Mouse (Mus musculus) MN1 (cell line): ENCODE data around the gene Inhbe.

Source experiments
- DNase-seq: peaks from one replicate; pipeline ENCODE4 v3.0.0-alpha.2; 2016; ENCODE audit warnings: low spot score

Gene Inhbe

GRCm38 (mm10) chr10:127353909-127354895 lies at the start of gene Inhbe:
Inhbe (minus strand) TSS chr10:127354411.
- peak; percentile 43 for DNase-seq

DNA sequence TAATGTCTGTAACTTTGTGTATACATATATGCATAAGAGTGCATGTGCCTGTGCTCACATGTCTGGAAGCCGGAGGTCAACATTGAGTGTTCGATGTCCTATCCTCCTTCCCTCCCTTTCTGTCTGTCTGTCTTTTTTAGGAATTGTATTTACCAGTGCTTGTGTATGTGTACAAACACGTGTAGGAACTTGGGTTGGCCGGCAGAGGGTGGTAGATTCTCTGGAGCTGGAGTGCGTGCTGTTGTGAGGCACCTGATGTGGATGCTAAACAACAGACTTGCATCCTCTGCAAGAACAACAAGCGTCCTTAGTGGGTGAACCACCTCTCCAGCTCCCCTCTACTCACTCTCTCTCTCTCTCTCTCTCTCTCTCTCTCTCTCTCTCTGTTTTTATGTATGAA lies 37.6 kb upstream of the Inhbe start:
- no peak for DNase-seq

- DNase-seq = no peak
These were observed 27.5 kb upstream of the Inhbe start for GRCm38 (mm10) chr10:127381743-127382134.

DNA sequence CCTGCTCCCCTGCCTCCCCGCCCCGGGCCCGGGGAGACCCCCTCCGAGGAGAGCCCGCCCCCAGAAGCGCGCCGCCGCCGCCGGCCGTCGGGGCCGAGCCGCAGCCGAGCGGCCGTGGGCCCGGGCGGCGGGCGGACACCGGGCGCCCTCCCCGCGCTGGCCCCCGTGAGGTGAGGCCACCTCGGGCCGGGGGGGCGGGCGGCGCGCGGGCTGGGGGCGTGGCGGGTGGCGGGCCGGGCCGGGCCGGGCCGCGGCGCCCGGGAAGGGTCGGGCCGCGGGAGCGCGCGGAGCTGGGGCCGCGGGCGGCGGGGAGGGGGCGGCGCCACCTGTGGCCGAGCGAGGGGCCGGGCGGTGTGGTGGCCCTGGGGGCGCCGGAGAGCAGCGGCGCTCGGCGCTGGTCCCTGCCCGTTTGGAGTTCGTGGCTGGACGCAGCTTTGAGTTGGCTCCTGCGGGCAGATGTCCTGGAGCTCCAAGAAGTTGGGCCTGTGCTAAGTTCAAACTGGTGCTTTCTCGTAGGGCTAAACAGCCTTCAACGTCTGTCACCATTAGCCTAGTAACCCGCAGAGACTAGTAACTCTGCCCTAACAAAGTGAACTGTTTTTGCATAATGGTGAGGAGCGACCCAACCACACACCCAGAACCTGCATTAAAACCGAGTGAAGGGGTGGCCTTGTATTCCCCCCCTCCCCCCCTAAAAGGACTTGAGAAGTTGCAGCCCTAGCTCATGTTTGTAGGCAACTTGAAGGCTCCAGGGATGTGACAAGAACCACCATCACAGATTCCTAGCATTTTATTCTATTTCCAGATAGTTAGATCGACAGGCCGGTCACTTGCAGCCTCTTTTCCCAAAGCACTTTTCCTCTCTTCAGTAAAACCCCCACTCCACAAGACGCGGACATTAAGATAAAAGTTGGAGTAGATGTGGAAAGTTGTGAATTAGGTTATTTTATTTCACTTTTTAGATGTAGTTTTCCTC lies 26.8 kb upstream of the Inhbe start:
- DNase-seq = peak; percentile 91

DNA sequence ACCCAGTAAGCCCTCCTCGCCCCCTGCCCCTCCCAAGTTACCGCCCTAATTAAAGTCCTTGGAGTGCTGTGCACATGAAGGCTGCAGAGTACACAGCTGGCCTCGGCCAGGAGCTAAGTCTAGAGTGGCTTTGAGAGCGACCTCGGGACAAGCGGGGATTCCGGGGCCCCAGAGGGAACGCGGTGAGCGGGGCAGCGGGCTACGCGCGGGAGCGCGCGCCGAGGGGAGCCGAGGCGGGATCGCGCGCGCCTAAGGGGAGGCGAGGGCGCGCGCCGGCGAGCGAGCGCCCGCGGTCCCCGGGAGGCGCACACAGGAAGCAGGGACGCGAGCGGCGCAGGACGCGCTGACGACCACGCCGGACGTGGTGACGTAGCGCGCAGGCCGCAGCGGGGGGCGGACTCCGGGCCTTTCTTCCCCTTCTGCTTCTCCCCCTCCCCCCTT lies 26.1 kb upstream of the Inhbe start, which contains the start of gene R3hdm2:
Gene R3hdm2, plus strand, starts transcription at position 77 of the 441 bp plus-strand sequence.
- peak; percentile 98 for DNase-seq

- no peak for DNase-seq
These were observed 25.4 kb upstream of the Inhbe start for GRCm38 (mm10) chr10:127379654-127380053.

GRCm38 (mm10) chr10:127377700-127378099 lies 23.5 kb upstream of the Inhbe start:
- no peak for DNase-seq

GRCm38 (mm10) chr10:127371023-127371422 lies 16.8 kb upstream of the Inhbe start:
- DNase-seq = no peak

DNA sequence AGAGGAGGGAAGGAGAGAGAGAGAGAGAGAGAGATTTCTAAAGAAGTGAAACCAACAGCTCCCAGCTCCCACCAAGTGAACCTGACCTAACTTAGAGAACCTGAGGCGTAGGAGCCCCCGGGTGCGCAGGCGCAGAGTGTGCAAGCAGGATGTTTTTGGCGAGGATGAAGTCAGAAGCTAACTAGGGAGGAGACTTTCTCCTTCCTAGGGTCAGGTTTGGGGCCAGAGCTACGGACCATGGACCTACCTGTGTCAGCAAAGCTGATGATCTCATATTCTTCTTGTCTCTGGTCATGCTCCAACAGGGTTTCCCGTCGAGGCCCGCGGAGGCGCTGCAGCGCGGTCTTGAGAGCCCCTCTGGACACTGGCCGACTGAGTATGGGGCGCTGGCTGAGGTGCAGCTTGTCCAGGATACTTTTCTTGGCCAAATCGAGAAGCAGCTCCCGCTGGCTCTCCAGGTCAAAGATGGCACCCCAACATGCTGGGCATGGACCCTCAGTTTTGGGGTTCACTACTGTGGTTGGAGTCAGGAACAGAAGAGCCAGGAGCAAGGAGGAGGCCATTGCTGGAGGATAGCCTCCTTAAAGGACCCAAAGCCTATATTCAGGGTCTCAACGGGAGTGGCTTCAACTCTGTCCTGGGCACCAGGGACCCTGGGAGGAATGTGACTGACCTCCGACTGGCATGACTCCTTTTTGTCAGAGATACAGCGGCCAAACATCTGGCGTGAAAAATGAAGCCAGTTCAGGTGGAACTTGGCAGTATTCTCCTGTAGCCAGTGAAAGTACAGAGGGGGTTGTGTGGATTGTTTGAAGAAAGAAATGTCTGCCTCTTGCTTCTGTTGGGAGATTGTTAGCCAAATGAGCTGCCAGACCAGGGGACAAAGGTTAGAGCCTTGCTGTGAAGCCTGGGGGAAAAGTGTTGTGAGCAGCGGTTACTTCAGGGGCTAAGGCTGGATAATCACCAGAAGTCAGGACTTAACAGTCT lies 15.9 kb upstream of the Inhbe start, which contains the start of gene Inhbc:
Gene Inhbc, minus strand, starts transcription at position 598 of the 987 bp plus-strand sequence.
- DNase-seq = no peak

GRCm38 (mm10) chr10:127368273-127368672 lies 14.1 kb upstream of the Inhbe start:
- no peak for DNase-seq

- DNase-seq = no peak
These were observed 12.9 kb upstream of the Inhbe start for GRCm38 (mm10) chr10:127367116-127367515.

- no peak for DNase-seq
These were observed 6.5 kb upstream of the Inhbe start for GRCm38 (mm10) chr10:127360714-127361113.

- DNase-seq = no peak
These were observed 1.1 kb upstream of the Inhbe start for GRCm38 (mm10) chr10:127355336-127355735.

DNA sequence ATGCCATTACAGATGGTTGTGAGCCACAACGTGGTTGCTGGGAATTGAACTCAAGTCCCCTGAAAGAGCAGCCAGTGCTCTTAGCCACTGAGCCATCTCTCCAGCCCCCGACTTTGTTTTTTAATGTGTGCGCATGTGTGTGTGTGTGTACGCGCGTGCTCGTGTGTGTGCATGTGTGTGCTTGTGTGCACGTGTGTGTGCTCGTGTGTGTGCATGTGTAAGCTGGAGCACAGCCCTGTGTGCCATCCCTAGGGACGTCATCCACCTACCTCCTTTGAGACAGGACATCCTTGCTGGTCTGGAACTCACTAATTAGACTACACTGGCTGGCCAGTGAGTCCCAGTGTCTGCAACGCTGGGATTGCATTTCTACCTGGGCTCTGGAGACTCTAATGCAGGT lies 1.4 kb downstream of the Inhbe start:
- DNase-seq = no peak

DNA sequence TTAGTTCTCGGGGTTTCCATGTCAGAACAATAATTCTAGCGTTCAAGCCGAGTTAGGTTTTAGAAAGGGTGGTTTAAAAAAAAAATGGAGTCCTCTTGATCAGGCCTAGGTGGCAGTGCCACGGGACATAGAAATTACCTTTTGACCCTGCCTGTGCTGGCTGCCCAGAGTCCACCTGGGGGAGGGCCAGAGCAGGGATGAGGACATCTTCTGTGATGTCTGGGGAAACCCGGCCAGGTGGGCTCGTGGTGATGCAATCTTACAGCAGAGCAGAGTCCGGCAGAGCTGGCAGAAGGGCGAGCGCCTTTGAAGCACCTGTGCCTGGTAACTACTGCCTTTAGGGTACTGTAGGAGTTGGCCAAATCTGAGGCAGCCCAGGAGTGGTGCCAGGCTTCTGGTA lies 2.0 kb downstream of the Inhbe start:
- DNase-seq = no peak

- peak; percentile 60 for DNase-seq
These were observed 2.5 kb downstream of the Inhbe start for GRCm38 (mm10) chr10:127351719-127352118.

DNA sequence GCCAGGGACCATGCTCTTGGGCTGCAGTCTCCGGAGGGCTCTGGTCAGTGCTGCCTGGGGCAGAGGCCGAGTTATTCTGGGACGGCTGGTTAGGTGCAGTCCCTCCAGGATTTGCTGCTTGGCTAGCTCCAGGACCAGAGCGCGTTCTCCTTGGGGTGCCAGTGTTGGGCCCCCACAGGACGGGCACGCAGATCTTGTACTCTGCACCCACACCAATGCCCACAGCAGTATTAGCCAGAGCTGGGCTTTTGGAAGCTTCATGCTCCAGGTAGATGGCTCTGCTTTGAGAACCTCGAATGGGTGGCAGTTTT lies 3.0 kb downstream of the Inhbe start:
- DNase-seq = no peak

DNA sequence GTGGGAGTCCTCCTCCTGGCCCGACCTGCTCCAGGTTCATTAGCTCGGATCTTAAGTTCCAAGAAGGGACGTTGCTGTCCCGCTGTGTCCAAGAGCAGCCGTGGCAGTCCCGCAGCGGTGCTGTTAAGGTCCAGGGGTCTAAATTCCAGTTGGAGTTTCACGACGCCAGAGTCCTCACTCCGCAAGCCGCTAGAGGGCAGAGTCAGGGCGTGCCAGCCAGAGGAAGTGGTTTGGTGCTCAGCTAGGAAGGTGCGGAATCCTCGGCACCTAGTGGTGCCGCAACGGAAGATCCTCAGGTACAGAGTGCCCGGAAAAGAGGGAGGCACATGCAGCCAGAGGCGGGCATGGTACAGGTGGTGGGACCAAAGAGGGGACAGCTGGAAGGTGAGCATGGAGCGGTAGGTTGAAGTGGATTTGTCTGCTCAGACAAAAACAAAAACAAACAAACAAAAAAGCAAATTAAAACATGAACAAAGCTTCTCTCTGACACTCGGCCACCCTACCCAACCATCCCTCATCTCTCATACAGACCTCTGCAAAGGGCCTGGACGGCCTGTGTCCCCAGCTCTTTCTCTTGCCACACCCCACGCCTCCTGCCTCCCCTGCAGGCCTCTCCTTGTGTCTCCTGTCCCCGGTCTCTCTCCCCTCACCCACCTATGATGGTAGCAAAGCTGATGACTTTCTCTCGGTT lies 3.5 kb downstream of the Inhbe start:
- DNase-seq = peak; percentile 90

DNA sequence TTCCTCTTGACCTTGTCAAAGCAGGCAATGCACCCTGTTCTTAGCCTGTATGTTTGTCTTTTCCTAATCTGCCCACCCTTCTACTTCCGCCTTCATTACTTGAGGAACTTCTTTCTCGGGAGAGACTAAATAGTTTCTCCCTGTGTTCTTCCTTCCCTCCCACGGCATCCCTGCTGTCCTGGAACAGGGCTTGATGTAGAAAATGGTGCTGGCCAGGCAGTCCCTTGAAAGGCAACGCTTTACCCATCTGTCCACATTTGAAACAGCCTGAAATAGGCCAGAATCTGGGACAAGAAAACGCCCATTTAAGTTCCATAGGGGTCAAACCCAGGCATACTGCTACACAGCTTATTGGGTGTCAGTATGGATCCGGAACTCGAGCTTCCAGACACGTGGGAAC lies 4.4 kb downstream of the Inhbe start:
- DNase-seq = no peak

DNA sequence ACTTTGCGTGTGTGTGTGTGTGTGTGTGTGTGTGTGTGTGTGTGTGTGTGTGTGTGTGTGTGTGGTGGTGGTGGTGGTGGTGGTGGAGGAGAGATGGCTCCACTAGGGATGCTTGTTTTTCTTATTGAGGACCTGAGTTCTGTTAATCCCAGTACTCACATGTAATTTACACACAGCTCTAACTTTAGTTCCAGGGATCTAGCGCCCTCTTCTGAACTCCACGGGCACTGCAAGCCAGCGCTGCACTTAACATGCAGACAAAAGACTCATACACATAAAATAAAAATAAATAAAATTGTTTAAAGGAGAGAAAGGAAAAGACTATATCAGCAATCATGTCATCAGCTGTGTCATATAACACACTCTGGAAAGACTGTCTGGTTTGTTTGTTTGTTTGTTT lies 5.3 kb downstream of the Inhbe start:
- DNase-seq = no peak

DNA sequence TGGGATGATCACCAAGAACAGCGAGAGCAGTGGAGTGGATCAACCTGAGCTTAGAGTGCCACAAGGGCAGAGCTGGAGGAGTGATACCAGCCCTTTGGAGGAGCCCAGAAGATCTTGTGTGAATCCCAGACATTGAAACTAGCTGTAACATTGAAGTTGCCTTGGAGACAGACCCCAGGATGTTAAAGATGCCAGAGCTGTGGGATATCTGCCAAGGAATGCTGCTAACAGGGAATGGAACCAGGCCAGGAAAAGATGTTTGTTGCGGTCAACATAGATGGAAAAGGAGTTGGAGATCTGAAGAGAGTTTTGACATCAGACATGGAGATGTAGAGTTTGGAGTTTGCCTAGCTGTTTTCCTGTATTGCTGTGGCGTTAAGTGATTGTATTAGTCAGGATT lies 8.0 kb downstream of the Inhbe start:
- no peak for DNase-seq
